Mouse (Mus musculus) hindbrain, embryonic 14.5 days (tissue): ENCODE data around the gene Dnttip1. TPM values are rescaled to one million over a fixed set of nuclear protein-coding genes. Genes with fewer than 3 reads are reported as not detected.

Experiments
- ATAC-seq: fragments of 200-750 bp; cut with Nextera tagmentation; 2 replicates; pipeline ENCODE4 v1.8.0; 2017; ENCODE audit warnings: moderate number of reproducible peaks, mild to moderate bottlenecking, moderate TSS enrichment, moderate library complexity; ENCODE audit not compliant: low FRiP score
- DNase-seq: peaks from one replicate; pipeline ENCODE4 v3.0.0-alpha.2; 2015; ENCODE audit warnings: low spot score
- H3K27ac ChIP-seq: fragments of 300-500 bp; sonication (generic); 2 replicates; pipeline ENCODE4 v1.5.1; 2014; ENCODE audit warnings: mild to moderate bottlenecking, moderate library complexity
- H3K27me3 ChIP-seq: fragments of 300-500 bp; sonication (generic); 2 replicates; pipeline ENCODE4 v1.6.1; 2014; ENCODE audit warnings: mild to moderate bottlenecking, low read length, mixed read lengths; ENCODE audit not compliant: control insufficient read depth, insufficient read depth
- H3K36me3 ChIP-seq: fragments of 300-500 bp; sonication (generic); replicated peaks from 2 replicates; pipeline ENCODE4 v1.6.1; 2014; ENCODE audit not compliant: control insufficient read depth, insufficient read depth
- H3K4me1 ChIP-seq: fragments of 300-500 bp; sonication (generic); replicated peaks from 2 replicates; pipeline ENCODE4 v1.6.1; 2014; ENCODE audit warnings: antibody characterized with exemption, low read length, mixed read lengths; ENCODE audit not compliant: control insufficient read depth, insufficient read depth
- H3K4me2 ChIP-seq: fragments of 300-500 bp; sonication (generic); replicated peaks from 2 replicates; pipeline ENCODE4 v1.6.1; 2014; ENCODE audit warnings: mild to moderate bottlenecking, moderate library complexity
- H3K4me3 ChIP-seq: fragments of 300-500 bp; sonication (generic); replicated peaks from 2 replicates; pipeline ENCODE4 v1.5.1; 2014; ENCODE audit warnings: mild to moderate bottlenecking, low read length
- H3K9ac ChIP-seq: fragments of 300-500 bp; sonication (generic); 2 replicates; pipeline ENCODE4 v1.6.1; 2014
- H3K9me3 ChIP-seq: fragments of 300-500 bp; sonication (generic); 2 replicates; pipeline ENCODE4 v1.6.1; 2016; ENCODE audit warnings: low read length; ENCODE audit not compliant: control insufficient read depth
- WGBS: fragments of 180-500 bp; shearing (Covaris S2); extraction: QIAGEN DNeasy Blood & Tissue Kit; methylation state at CpG from one replicate; pipeline ENCODE4 v1.1.7; 2014; 5-methylcytosine and 5-hydroxymethylcytosine counted together
- polyA plus RNA-seq: library from polyadenylated mRNA; unstranded; fragments of >200 nt; fragmentation: Nextera tagmentation; extraction: Ambion mirVana; gene quantifications from 2 replicates; pipeline ENCODE4 v1.2.1, GENCODE M21; 2014

Dnttip1 gene
- polyA plus RNA-seq, 1 experiment from 2014 or later = 50.3 TPM

GRCm38 (mm10) chr2:164761502-164761901 lies 15.7 kb downstream of the Dnttip1 start:
- H3K36me3 ChIP-seq = peaks cover 88% of the 10 kb centered on the region
- H3K9ac ChIP-seq = no peak overlapping the region
- no peak overlapping the region for H3K4me3 ChIP-seq
- no peaks in the 10 kb centered on the region for H3K9me3 ChIP-seq
- WGBS = 100% methylated on average over 2 of the region's 2 CpGs
- no peaks in the 10 kb centered on the region for H3K4me1 ChIP-seq
- no peak for ATAC-seq
- no peak overlapping the region for H3K27ac ChIP-seq
- no peak overlapping the region for H3K4me2 ChIP-seq
- DNase-seq = no peak
- no peaks in the 10 kb centered on the region for H3K27me3 ChIP-seq

DNA sequence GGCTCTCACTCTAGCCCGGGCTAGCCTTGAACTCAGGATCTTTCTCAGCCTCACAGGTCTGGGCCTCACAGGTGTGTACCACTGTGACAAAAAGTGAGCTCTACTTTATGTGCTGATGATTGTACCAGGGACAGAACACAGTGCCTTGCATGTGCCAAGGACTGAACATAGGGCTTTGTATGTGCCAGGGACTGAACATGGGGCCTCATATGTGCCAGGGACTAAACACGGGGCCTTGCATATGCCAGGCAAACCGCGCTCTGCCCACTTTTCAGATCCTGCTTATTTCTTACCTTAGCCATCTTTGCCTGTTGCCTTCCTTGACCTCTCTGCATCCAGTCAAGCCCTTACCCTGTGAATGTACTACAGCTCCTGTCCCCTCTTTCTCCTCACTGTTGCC lies 16.2 kb downstream of the Dnttip1 start:
- WGBS = 96% methylated on average over 4 of the region's 4 CpGs

GRCm38 (mm10) chr2:164762593-164762992 lies 16.8 kb downstream of the Dnttip1 start:
- H3K36me3 ChIP-seq = peaks cover 88% of the 10 kb centered on the region
- no peaks in the 10 kb centered on the region for H3K27me3 ChIP-seq
- H3K27ac ChIP-seq = no peak overlapping the region
- ATAC-seq = no peak
- H3K9me3 ChIP-seq = no peaks in the 10 kb centered on the region
- H3K4me1 ChIP-seq = no peaks in the 10 kb centered on the region
- H3K4me3 ChIP-seq = no peak overlapping the region
- no peak for DNase-seq
- 89% methylated on average over 7 of the region's 7 CpGs for WGBS
- H3K9ac ChIP-seq = no peak overlapping the region
- no peak overlapping the region for H3K4me2 ChIP-seq

More for the DNA sequence above, 16.2 kb downstream of the Dnttip1 start:
- ATAC-seq (no peak), DNase-seq (no peak)
- Histone ChIP-seq H3K9me3 (no peaks in the 10 kb centered on the region), H3K4me1 (no peaks in the 10 kb centered on the region), H3K9ac (no peak overlapping the region), H3K27me3 (no peaks in the 10 kb centered on the region), H3K36me3 (peaks cover 88% of the 10 kb centered on the region), H3K4me3 (no peak overlapping the region), H3K27ac (no peak overlapping the region), H3K4me2 (no peak overlapping the region)

DNA sequence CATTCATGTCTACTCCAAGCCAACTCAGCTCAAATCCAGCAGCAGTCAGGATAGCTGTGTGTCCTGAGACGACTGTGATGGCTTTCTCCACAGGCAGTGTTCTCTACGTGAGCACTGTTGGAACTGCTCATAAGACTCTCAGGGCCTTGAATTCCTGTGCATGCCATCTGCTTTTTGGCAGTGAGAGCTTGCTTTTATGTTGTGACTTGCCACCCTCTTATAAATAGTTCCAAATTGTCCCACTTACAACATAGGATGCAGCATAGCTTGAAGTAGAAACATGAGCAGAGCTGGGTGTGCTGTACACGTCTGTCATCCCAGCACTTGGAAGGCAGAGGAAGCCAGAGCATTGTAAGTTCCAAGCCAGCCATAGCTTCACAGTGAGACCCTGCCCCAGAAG lies 20.1 kb downstream of the Dnttip1 start:
- Histone ChIP-seq H3K9ac (no peak overlapping the region), H3K4me3 (no peak overlapping the region), H3K27me3 (no peaks in the 10 kb centered on the region), H3K4me2 (no peak overlapping the region), H3K4me1 (peaks cover 9% of the 10 kb centered on the region), H3K27ac (no peak overlapping the region), H3K9me3 (no peaks in the 10 kb centered on the region), H3K36me3 (peaks cover 65% of the 10 kb centered on the region)
- DNase-seq = no peak
- 86% methylated on average over 3 of the region's 3 CpGs for WGBS
- no peak for ATAC-seq

DNA sequence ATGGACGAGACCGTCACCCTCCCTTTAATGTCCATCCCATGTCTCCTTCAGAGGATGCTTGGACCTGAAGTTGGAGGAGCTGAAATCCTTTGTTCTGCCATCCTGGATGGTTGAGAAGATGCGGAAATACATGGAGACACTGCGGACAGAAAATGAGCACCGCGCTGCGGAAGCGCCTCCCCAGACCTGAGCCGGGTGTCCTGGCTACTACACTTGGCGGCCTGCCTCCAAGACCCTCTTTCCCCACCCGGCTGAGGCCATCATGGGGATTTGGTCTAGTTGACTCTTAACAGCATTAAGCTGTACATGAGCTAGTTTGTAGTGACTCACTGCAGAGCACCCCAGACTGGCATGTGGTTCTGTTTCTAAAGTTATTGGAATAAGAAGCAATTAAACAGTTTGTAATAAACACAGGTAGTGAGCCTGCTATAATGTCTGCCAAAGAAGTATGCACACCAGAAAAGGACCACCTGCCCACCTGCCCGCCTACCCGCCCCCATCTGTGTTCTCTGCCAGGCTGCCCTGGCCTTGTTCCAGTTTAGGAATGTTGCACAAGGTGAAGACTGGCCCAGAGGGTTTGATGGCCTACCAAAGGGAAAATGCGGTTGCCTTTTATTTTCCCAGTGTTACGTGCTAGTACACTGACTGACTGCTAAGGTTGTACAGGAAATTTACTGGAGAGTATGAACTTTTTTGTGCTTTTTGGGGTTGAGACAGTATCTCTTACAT lies 22.2 kb downstream of the Dnttip1 start:
- DNase-seq (no peak), ATAC-seq (no peak)
- WGBS = 95% methylated on average over 15 of the region's 15 CpGs
- peaks cover 9% of the 10 kb centered on the region for H3K4me1 ChIP-seq
- no peak overlapping the region for H3K4me2 ChIP-seq
- H3K4me3 ChIP-seq = no peak overlapping the region
- no peaks in the 10 kb centered on the region for H3K27me3 ChIP-seq
- H3K27ac ChIP-seq = no peak overlapping the region
- H3K36me3 ChIP-seq = peaks cover 43% of the 10 kb centered on the region
- H3K9ac ChIP-seq = no peak overlapping the region
- H3K9me3 ChIP-seq = no peaks in the 10 kb centered on the region

DNA sequence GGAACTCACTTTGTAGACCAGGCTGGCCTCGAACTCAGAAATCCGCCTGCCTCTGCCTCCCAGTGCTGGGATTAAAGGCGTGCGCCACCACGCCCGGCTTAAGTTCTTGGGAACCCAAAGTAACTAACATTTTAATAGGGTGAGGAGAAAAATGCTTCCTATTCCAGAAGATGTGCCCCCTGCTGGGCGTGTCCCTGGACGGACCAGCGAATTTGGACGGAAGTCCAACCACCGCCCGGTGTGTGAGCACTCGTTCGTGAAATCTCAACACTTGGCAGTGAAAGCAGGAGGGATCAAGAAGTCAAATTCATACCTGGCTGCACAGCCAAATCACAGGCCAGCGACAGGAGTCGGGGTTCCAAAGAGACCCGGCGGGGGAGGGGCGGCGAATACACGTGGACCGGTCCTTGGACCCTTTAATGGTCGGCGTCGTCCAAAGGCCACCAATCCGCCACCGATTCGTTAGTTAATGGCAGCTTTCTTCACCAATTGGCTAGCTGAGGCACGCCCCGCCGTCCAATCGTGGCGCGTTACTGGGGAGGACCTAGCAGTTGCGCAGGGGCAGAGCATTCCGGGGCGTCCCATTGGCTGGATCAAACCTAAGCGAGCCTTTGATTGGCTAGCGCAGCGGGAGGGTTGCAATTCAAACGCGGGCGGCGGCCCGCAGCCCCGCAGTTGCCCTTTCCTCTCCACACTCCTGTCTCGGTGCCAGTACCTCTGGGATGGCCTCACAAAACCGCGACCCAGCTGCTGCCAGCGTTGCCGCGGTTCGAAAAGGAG lies 23.7 kb downstream of the Dnttip1 start, which contains the start of gene Ube2c:
Gene Ube2c, plus strand, starts transcription at position 641 of the 780 bp plus-strand sequence.
- H3K4me2 ChIP-seq = peak within 1 kb of the TSS; percentile 94
- H3K27ac ChIP-seq = no peak within 1 kb of the TSS; the same call in 1 of the 2 replicates
- H3K4me1 ChIP-seq = peaks cover 9% of the 10 kb centered on the region
- no peaks in the 10 kb centered on the region for H3K9me3 ChIP-seq
- peak within 1 kb of the TSS; percentile 64 for H3K4me3 ChIP-seq
- 3% methylated on average over 53 of the region's 53 CpGs for WGBS
- H3K36me3 ChIP-seq = peaks cover 37% of the 10 kb centered on the region
- H3K27me3 ChIP-seq = no peaks in the 10 kb centered on the region
- peak; percentile 100 for ATAC-seq
- peak; percentile 99 for DNase-seq
- peak within 1 kb of the TSS; percentile 53 for H3K9ac ChIP-seq

DNA sequence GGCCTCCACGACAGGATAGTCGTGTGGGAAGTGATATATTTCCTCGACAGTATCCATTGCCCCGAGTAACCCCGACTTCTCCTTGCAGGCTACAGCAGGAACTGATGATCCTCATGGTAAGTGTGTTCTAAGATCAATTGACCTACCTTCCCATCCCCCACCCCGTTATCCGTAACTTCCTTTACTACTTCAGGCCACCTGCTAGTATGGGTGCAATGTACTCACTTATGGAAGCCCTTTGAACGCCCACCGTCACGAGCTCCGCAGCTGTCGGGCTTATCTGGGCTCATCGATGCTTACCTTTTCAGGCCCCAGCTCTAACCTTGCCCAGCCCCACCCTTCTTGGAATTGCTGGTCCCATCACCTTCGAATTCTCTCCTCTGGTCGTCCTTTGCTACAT lies 24.5 kb downstream of the Dnttip1 start:
- ATAC-seq (no peak), DNase-seq (no peak)
- no peaks in the 10 kb centered on the region for H3K27me3 ChIP-seq
- peak overlapping the region; percentile 94 for H3K4me2 ChIP-seq
- H3K4me1 ChIP-seq = peaks cover 9% of the 10 kb centered on the region
- peak overlapping the region; percentile 49 for H3K9ac ChIP-seq
- no peak overlapping the region for H3K27ac ChIP-seq
- no peaks in the 10 kb centered on the region for H3K9me3 ChIP-seq
- peak overlapping the region; percentile 64 for H3K4me3 ChIP-seq
- WGBS = 4% methylated on average over 15 of the region's 15 CpGs
- H3K36me3 ChIP-seq = peaks cover 31% of the 10 kb centered on the region

DNA sequence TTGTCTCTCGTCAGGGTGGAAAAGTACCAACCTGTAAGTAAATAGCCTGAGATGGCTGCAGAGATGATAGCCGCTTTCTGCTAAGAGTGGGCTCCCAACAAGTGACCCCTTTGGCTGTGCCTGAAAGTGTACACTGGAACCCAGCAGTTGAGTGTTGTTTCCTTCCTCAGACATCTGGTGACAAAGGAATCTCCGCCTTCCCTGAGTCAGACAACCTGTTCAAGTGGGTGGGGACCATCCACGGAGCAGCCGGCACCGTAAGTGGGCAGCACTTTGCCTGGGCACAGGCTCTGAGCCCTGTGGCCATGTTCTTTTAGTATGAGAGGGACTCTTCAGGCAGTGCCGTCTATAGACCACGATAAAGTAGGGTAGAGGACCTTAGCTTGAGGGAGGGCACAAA lies 25.3 kb downstream of the Dnttip1 start:
- Histone ChIP-seq H3K9ac (no peak overlapping the region), H3K4me1 (peaks cover 9% of the 10 kb centered on the region), H3K9me3 (no peaks in the 10 kb centered on the region), H3K27ac (no peak overlapping the region), H3K4me3 (peak overlapping the region; percentile 64), H3K27me3 (no peaks in the 10 kb centered on the region), H3K4me2 (peak overlapping the region; percentile 94), H3K36me3 (peaks cover 22% of the 10 kb centered on the region)
- 86% methylated on average over 8 of the region's 8 CpGs for WGBS
- DNase-seq = no peak
- no peak for ATAC-seq

GRCm38 (mm10) chr2:164773229-164773988 lies 27.6 kb downstream of the Dnttip1 start:
- no peak for ATAC-seq
- Histone ChIP-seq H3K4me1 (peaks cover 9% of the 10 kb centered on the region), H3K36me3 (peaks cover under 1% of the 10 kb centered on the region; the same call in 1 of the 2 replicates), H3K9me3 (no peaks in the 10 kb centered on the region), H3K27ac (no peak overlapping the region), H3K27me3 (no peaks in the 10 kb centered on the region), H3K4me2 (no peak overlapping the region), H3K4me3 (no peak overlapping the region), H3K9ac (no peak overlapping the region)
- WGBS = 79% methylated on average over 14 of the region's 14 CpGs
- DNase-seq = no peak
